Mouse (Mus musculus) limb, embryonic 11.5 days (tissue): ENCODE measurements around the gene Pik3cd. TPM values are rescaled to one million over a fixed set of nuclear protein-coding genes. Genes with fewer than 3 reads are reported as not detected.

ENCODE experiments used
- ATAC-seq: fragments of 200-750 bp; cut with Nextera tagmentation; 2 replicates; pipeline ENCODE4 v1.8.0; 2017; ENCODE audit warnings: low read depth; ENCODE audit not compliant: insufficient number of reproducible peaks, low FRiP score, low TSS enrichment
- DNase-seq: peaks from one replicate; pipeline ENCODE4 v3.0.0-alpha.2; 2015; ENCODE audit warnings: low spot score
- H3K27ac ChIP-seq: fragments of 300-500 bp; sonication (generic); replicated peaks from 2 replicates; pipeline ENCODE4 v1.5.1; 2014; ENCODE audit warnings: low read depth, mild to moderate bottlenecking, low read length
- H3K27me3 ChIP-seq: fragments of 300-500 bp; sonication (generic); 2 replicates; pipeline ENCODE4 v1.6.1; 2014; ENCODE audit warnings: mild to moderate bottlenecking, low read length, mixed read lengths; ENCODE audit not compliant: control insufficient read depth, insufficient read depth
- H3K36me3 ChIP-seq: fragments of 300-500 bp; sonication (generic); 2 replicates; pipeline ENCODE4 v1.6.1; 2014; ENCODE audit warnings: mild to moderate bottlenecking, low read length, moderate library complexity, mixed read lengths; ENCODE audit not compliant: control insufficient read depth, insufficient read depth
- H3K4me1 ChIP-seq: fragments of 300-500 bp; sonication (generic); 2 replicates; pipeline ENCODE4 v1.6.1; 2014; ENCODE audit warnings: low read length, mixed read lengths; ENCODE audit not compliant: control insufficient read depth, insufficient read depth
- H3K4me2 ChIP-seq: fragments of 300-500 bp; sonication (generic); 2 replicates; pipeline ENCODE4 v1.6.1; 2014; ENCODE audit warnings: low read depth, mild to moderate bottlenecking, moderate library complexity; ENCODE audit not compliant: severe bottlenecking
- H3K4me3 ChIP-seq: fragments of 300-500 bp; sonication (generic); 2 replicates; pipeline ENCODE4 v1.5.1; 2014; ENCODE audit warnings: low read depth, low read length
- H3K9ac ChIP-seq: fragments of 300-500 bp; sonication (generic); 2 replicates; pipeline ENCODE4 v1.6.1; 2014; ENCODE audit warnings: mild to moderate bottlenecking, low read length
- H3K9me3 ChIP-seq: fragments of 300-500 bp; sonication (generic); 2 replicates; pipeline ENCODE4 v1.6.1; 2016; ENCODE audit warnings: low read length; ENCODE audit not compliant: control insufficient read depth
- WGBS: fragments of 180-500 bp; shearing (Covaris S2); extraction: QIAGEN DNeasy Blood & Tissue Kit; methylation state at CpG from one replicate; pipeline ENCODE4 v1.1.7; 2014; 5-methylcytosine and 5-hydroxymethylcytosine counted together
- polyA plus RNA-seq: library from polyadenylated mRNA; unstranded; fragments of >200 nt; fragmentation: Nextera tagmentation; extraction: Ambion mirVana; gene quantifications from 2 replicates; pipeline ENCODE4 v1.2.1, GENCODE M21; 2014

Pik3cd gene
- polyA plus RNA-seq, 1 experiment from 2014 or later: 2.7 TPM

DNA sequence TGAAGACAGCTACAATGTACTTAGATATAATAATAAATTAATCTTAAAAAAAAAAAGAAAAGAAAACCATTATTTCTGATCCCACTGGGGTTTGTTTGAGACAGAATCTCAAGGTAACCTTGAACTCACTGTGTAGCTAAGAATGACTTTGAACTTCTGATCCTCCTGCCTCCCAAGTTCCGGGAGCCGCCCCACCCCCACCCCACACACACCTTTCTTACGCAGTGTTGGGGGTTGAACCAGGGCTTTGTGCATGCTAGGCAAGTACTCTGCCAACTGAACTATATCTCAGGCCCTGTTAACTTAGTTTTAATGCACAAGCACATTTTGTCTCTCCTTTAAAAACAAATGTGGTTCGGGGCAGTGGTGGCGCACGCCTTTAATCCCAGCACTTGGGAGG, 31.2 kb downstream of the Pik3cd start:
- Histone ChIP-seq H3K27ac (no peak overlapping the region), H3K9ac (no peak overlapping the region), H3K4me1 (peaks cover 7% of the 10 kb centered on the region; the same call in 1 of the 2 replicates), H3K4me2 (no peak overlapping the region), H3K4me3 (no peak overlapping the region), H3K9me3 (no peaks in the 10 kb centered on the region), H3K36me3 (no peaks in the 10 kb centered on the region), H3K27me3 (peaks cover 8% of the 10 kb centered on the region; the same call in 1 of the 2 replicates)
- ATAC-seq (no peak), DNase-seq (no peak)
- WGBS: 92% methylated on average over 6 of the region's 6 CpGs

DNA sequence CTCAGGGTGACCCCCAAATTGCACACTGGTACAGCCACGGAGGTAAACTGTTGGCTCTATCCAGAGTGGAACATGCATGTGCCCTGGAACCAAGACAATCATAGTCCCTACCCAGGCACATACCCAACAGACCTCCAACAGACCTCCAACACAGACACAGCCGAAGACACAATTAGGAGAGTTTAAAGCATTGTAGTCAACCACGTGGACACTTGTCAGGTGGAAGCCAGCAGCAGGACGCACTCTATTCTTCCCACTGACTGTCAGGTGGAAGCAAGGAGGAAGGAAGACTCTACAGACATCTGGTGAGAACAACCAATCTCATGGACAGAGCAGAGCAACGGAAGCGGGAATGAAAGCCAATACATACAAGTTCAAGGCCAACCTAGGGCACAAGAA, 36.7 kb downstream of the Pik3cd start:
- Histone ChIP-seq H3K36me3 (no peaks in the 10 kb centered on the region), H3K9ac (no peak overlapping the region), H3K4me1 (no peaks in the 10 kb centered on the region), H3K27ac (no peak overlapping the region), H3K9me3 (no peaks in the 10 kb centered on the region), H3K4me3 (no peak overlapping the region), H3K27me3 (no peaks in the 10 kb centered on the region), H3K4me2 (no peak overlapping the region)
- ATAC-seq (no peak), DNase-seq (no peak)
- WGBS: 89% methylated on average over 6 of the region's 6 CpGs

DNA sequence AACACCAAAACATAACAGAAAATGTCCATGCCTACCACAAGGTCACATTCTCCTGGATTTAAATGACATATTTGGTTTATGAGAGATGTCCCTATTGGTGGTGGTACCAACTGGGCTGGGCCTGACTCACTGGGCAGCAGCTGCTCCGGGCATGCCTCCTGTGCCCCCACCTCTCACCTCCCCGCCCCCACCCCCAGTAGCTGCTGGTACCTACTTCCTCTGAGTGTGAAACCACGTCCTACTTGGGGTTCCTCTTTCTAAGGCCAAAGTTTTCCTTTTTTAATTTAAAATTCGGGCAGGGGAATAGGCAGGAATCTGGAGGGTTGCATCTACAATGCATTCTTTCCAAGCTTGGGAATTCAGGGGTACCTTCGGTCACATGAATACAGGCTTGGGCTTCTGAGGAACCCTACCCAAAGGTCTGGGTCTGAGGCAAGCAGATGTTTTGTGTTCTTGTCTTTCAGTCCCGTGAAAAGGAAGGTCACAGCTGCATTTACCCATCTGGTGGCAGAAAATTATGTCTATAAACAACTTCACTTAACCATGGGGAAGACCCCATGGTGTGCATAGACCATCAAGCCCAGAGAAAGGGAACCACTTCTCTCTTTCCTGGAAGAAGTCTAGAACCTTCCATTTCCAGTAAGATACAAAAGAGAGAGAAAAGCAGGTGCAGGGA, 37.2 kb downstream of the Pik3cd start:
- H3K9ac ChIP-seq: no peak overlapping the region
- ATAC-seq (no peak), DNase-seq (no peak)
- H3K36me3 ChIP-seq: no peaks in the 10 kb centered on the region
- H3K4me2 ChIP-seq: no peak overlapping the region
- no peaks in the 10 kb centered on the region for H3K27me3 ChIP-seq
- 78% methylated on average over 6 of the region's 6 CpGs for WGBS
- H3K4me3 ChIP-seq: no peak overlapping the region
- H3K9me3 ChIP-seq: no peaks in the 10 kb centered on the region
- H3K27ac ChIP-seq: no peak overlapping the region
- no peaks in the 10 kb centered on the region for H3K4me1 ChIP-seq

DNA sequence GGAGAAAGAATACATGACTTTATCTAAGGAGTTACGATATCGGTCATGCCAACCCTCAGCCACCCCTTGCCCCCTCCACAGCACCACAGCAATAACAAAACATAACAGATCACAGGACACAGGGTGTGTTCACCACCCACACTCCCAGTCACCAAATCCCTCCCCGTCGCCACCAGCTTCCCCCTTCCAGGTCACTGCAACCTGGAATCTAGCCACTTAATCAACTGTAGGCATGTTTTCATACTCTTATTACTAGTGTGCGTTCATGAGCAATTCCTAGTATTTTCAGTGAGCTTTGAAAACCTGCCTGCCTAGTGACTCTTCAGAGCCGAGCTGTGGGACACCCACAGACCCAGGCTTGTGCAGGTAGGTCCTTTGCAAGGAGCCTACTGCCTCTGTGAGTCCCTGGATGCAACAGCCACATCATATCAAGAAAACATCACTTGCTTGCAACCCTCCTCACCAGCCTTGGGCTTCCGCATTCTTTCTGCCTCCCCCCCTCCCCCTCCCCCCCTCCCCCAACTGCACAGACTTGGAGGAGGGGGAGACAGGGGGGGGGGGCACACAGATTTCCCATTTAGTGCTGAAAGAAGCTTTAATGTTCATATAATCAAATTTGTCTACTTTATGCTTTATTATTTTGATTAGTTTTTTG, 38.4 kb downstream of the Pik3cd start:
- no peak overlapping the region for H3K4me2 ChIP-seq
- H3K9ac ChIP-seq: no peak overlapping the region
- WGBS: 83% methylated on average over 7 of the region's 7 CpGs
- ATAC-seq (no peak), DNase-seq (no peak)
- H3K4me1 ChIP-seq: no peaks in the 10 kb centered on the region
- H3K36me3 ChIP-seq: no peaks in the 10 kb centered on the region
- H3K27ac ChIP-seq: no peak overlapping the region
- no peaks in the 10 kb centered on the region for H3K27me3 ChIP-seq
- H3K9me3 ChIP-seq: no peaks in the 10 kb centered on the region
- no peak overlapping the region for H3K4me3 ChIP-seq

DNA sequence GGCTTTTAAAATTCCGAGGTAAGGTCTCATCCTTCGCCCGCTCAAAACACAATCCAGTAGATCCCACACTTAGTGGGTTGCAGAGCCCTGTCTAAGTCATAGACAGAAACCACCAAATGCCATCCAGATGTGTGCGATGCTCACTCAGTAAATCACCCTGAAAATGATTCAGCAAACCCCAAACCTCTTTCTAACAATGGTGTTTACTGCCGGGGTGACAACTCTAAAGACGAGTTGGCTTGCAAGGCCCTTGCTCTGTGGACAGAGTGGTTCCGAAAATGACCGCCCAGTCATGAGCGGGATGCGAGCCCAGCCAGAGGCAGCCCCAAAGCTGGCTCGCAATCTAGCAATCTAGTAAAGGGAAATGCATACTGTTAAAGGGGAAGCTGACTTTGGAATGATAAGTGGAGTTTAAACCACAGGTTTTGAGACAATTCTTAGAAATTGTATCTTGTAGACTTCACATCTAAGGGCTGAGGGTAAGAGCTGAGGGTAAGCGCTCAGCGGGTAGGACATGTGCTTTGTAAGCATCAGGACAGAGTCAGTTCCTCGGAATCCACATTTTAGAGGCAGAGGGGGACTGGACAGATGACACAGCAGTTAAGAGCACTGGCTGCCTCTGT, 40.3 kb downstream of the Pik3cd start:
- Histone ChIP-seq H3K27ac (no peak overlapping the region), H3K36me3 (no peaks in the 10 kb centered on the region), H3K4me1 (no peaks in the 10 kb centered on the region), H3K4me3 (no peak overlapping the region), H3K9me3 (no peaks in the 10 kb centered on the region), H3K27me3 (no peaks in the 10 kb centered on the region), H3K4me2 (no peak overlapping the region), H3K9ac (no peak overlapping the region)
- WGBS: 82% methylated on average over 14 of the region's 14 CpGs
- ATAC-seq (no peak), DNase-seq (no peak)

DNA sequence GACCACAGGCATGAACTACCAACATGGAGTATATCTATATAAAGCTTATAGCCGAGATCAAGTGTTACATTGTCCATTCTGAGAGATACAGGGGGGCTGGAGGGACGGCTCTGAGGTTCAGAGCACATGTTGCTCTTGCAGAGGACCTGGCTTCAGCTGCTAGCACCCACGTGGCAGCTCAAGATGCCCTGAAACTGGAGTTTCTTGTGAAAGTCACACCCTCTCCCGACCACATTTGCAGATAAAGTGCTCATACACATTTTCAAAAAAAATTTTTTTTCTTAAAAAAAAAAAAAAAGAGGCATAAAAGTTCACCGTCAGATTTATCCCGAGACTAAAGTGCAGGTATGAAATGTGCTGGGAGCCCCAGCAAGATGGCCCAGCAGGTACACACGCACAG, 41.8 kb downstream of the Pik3cd start:
- Histone ChIP-seq H3K4me2 (no peak overlapping the region), H3K36me3 (0 out of 2 replicates have a peak, but pooled peaks cover 2% of the 10 kb centered on the region), H3K9ac (no peak overlapping the region), H3K4me3 (no peak overlapping the region), H3K9me3 (no peaks in the 10 kb centered on the region), H3K27me3 (no peaks in the 10 kb centered on the region), H3K27ac (no peak overlapping the region), H3K4me1 (no peaks in the 10 kb centered on the region)
- WGBS: 87% methylated on average over 7 of the region's 7 CpGs
- no peak for ATAC-seq
- DNase-seq: no peak

DNA sequence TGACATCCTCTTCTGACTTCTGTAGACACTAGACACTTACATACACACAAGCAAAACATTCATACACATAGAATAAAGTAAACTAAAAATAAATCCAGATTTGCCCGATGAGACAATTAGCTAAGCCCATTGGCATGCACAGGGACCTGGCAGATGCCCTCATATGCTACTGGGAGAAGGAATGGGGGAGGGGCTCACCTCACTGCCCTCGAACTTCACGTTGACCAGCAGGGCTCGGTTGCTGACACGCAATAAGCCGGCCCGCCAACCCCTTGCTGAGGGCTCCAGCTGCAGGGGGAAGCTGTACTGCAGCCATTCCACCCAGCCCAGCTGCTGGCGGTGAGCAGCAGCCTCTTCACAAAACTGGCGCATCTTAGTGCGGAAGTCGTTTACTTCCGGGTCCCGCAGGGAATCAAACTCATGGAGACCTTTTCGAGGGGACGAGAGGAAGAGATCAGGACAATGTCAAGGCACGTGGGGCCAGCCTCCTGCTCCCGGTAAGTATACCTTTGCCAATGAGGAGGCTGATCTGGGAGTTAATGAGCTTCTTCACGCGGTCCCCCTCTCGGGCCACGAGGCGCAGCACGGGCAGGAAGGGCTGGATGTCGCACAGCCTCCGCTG, 42.8 kb downstream of the Pik3cd start:
- Histone ChIP-seq H3K9ac (no peak overlapping the region), H3K4me2 (no peak overlapping the region), H3K36me3 (0 out of 2 replicates have a peak, but pooled peaks cover 2% of the 10 kb centered on the region), H3K4me1 (no peaks in the 10 kb centered on the region), H3K27ac (no peak overlapping the region), H3K9me3 (no peaks in the 10 kb centered on the region), H3K4me3 (no peak overlapping the region), H3K27me3 (no peaks in the 10 kb centered on the region)
- no peak for DNase-seq
- no peak for ATAC-seq
- 74% methylated on average over 25 of the region's 25 CpGs for WGBS

DNA sequence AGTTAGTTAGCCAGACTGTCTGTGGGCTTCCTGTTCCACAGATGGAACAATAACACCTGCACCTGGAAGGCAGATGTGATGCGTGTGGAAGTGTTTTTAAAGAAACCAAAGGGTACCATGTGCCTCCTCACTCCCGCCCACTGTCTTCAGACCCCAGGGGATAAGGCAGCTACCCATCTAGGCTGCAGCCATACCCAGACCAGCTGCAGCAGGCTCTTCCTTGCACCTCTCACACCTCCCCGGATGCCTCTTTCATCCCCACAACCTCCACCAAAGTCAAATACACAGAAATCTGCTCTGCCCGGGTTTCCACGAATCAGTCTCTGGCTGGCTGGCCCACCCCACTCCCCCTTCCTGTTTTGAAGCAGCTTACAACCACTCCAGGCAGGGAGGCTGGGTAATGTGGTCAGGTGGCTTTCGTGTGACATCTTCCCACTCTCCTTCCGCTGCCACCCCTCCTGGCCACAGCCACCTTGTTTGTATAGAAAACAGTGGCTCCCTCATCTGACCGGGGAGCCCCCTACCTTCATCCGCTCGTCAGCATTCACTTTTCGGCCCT, 44.4 kb downstream of the Pik3cd start:
- no peaks in the 10 kb centered on the region for H3K9me3 ChIP-seq
- H3K27me3 ChIP-seq: no peaks in the 10 kb centered on the region
- 0 out of 2 replicates have a peak, but pooled peaks cover 2% of the 10 kb centered on the region for H3K36me3 ChIP-seq
- no peak overlapping the region for H3K4me3 ChIP-seq
- H3K9ac ChIP-seq: no peak overlapping the region
- no peak overlapping the region for H3K4me2 ChIP-seq
- 79% methylated on average over 11 of the region's 11 CpGs for WGBS
- H3K4me1 ChIP-seq: no peaks in the 10 kb centered on the region
- no peak for DNase-seq
- no peak for ATAC-seq
- no peak overlapping the region for H3K27ac ChIP-seq
